Mouse (Mus musculus) E14TG2a.4 (cell line): ENCODE measurements around the gene Arhgef3.

Experiments
- CTCF ChIP-seq: conservative IDR thresholded peaks from 2 replicates; pipeline ENCODE4 v1.5.1; 2014; ENCODE audit warnings: low read length
- NANOG ChIP-seq: IDR thresholded peaks from 2 replicates; pipeline ENCODE4 v1.6.1; 2014; ENCODE audit warnings: borderline replicate concordance, low read length, mixed read lengths
- POU5F1 ChIP-seq: IDR thresholded peaks from 2 replicates; pipeline ENCODE4 v1.6.1; 2014; ENCODE audit warnings: low read length, borderline replicate concordance

- no peak; the same call in 1 of the 2 replicates for TF ChIP-seq CTCF
- no peak for TF ChIP-seq NANOG
- no peak for TF ChIP-seq POU5F1
These were observed 82.3 kb downstream of the Arhgef3 start for GRCm38 (mm10) chr14:27196980-27197379.
